Mouse (Mus musculus) embryonic facial prominence, embryonic 14.5 days (tissue): Measurements from ENCODE around the gene Gm17364. TPM values are rescaled to one million over a fixed set of nuclear protein-coding genes. Genes with fewer than 3 reads are reported as not detected.

ENCODE experiments used
- ATAC-seq: fragments of 200-750 bp; cut with Nextera tagmentation; 2 replicates; pipeline ENCODE4 v1.8.0; 2017; ENCODE audit warnings: low read depth, moderate number of reproducible peaks, moderate TSS enrichment
- DNase-seq: peaks from one replicate; pipeline ENCODE4 v3.0.0-alpha.2; 2015; ENCODE audit warnings: low spot score
- H3K27ac ChIP-seq: fragments of 300-500 bp; sonication (generic); replicated peaks from 2 replicates; pipeline ENCODE4 v1.5.1; 2014; ENCODE audit warnings: low read depth, mild to moderate bottlenecking, low read length, moderate library complexity
- H3K27me3 ChIP-seq: fragments of 300-500 bp; sonication (generic); replicated peaks from 2 replicates; pipeline ENCODE4 v1.6.1; 2014; ENCODE audit warnings: low read length; ENCODE audit not compliant: control insufficient read depth, insufficient read depth
- H3K36me3 ChIP-seq: fragments of 300-500 bp; sonication (generic); 2 replicates; pipeline ENCODE4 v1.6.1; 2014; ENCODE audit warnings: low read length, mixed read lengths; ENCODE audit not compliant: control insufficient read depth, insufficient read depth
- H3K4me1 ChIP-seq: fragments of 300-500 bp; sonication (generic); 2 replicates; pipeline ENCODE4 v1.6.1; 2014; ENCODE audit warnings: antibody characterized with exemption, low read length; ENCODE audit not compliant: control insufficient read depth, insufficient read depth
- H3K4me2 ChIP-seq: fragments of 300-500 bp; sonication (generic); 2 replicates; pipeline ENCODE4 v1.6.1; 2014; ENCODE audit warnings: low read depth, mild to moderate bottlenecking, low read length, moderate library complexity, mixed read lengths
- H3K4me3 ChIP-seq: fragments of 300-500 bp; sonication (generic); 2 replicates; pipeline ENCODE4 v1.5.1; 2014; ENCODE audit warnings: low read depth, mild to moderate bottlenecking, low read length
- H3K9ac ChIP-seq: fragments of 300-500 bp; sonication (generic); 2 replicates; pipeline ENCODE4 v1.6.1; 2014; ENCODE audit warnings: low read depth, mild to moderate bottlenecking, low read length, moderate library complexity, mixed read lengths
- H3K9me3 ChIP-seq: fragments of 300-500 bp; sonication (generic); 2 replicates; pipeline ENCODE4 v1.6.1; 2016; ENCODE audit warnings: low read length; ENCODE audit not compliant: control insufficient read depth
- WGBS: fragments of 180-500 bp; shearing (Covaris S2); extraction: QIAGEN DNeasy Blood & Tissue Kit; methylation state at CpG from one replicate; pipeline ENCODE4 v1.1.7; 2014; 5-methylcytosine and 5-hydroxymethylcytosine counted together
- polyA plus RNA-seq: library from polyadenylated mRNA; unstranded; fragments of >200 nt; fragmentation: Nextera tagmentation; extraction: Ambion mirVana; gene quantifications from 2 replicates; pipeline ENCODE4 v1.2.1, GENCODE M21; 2014

The Gm17364 gene
- polyA plus RNA-seq, 1 experiment from 2014 or later: not detected

- H3K4me2 ChIP-seq: 0 out of 2 replicates have a peak overlapping the region, but pooled peaks have one; percentile 2
- H3K27ac ChIP-seq: no peak overlapping the region
- H3K36me3 ChIP-seq: no peaks in the 10 kb centered on the region
- H3K4me1 ChIP-seq: peaks cover 8% of the 10 kb centered on the region; the same call in 1 of the 2 replicates
- no peak overlapping the region for H3K4me3 ChIP-seq
- no peak overlapping the region for H3K9ac ChIP-seq
- H3K9me3 ChIP-seq: 0 out of 2 replicates have a peak, but pooled peaks cover 4% of the 10 kb centered on the region
- ATAC-seq: no peak
- no peak for DNase-seq
- WGBS: 57% methylated on average over 6 of the region's 6 CpGs
- H3K27me3 ChIP-seq: no peaks in the 10 kb centered on the region
Measured at GRCm38 (mm10) chr13:41295886-41296285, 22.1 kb upstream of the Gm17364 start.

GRCm38 (mm10) chr13:41293595-41293994 lies 19.8 kb upstream of the Gm17364 start:
- ATAC-seq: no peak
- DNase-seq: no peak
- Histone ChIP-seq H3K4me1 (peaks cover 4% of the 10 kb centered on the region; the same call in 1 of the 2 replicates), H3K27me3 (no peaks in the 10 kb centered on the region), H3K9ac (no peak overlapping the region), H3K27ac (no peak overlapping the region), H3K4me3 (no peak overlapping the region), H3K36me3 (no peaks in the 10 kb centered on the region), H3K4me2 (no peak overlapping the region), H3K9me3 (0 out of 2 replicates have a peak, but pooled peaks cover 4% of the 10 kb centered on the region)
- 41% methylated on average over 5 of the region's 5 CpGs for WGBS

GRCm38 (mm10) chr13:41291466-41291974 lies 17.7 kb upstream of the Gm17364 start:
- ATAC-seq: no peak

GRCm38 (mm10) chr13:41286285-41286684 lies 12.5 kb upstream of the Gm17364 start:
- Histone ChIP-seq H3K4me1 (no peaks in the 10 kb centered on the region), H3K27me3 (no peaks in the 10 kb centered on the region), H3K36me3 (no peaks in the 10 kb centered on the region), H3K9ac (no peak overlapping the region), H3K27ac (no peak overlapping the region), H3K4me2 (no peak overlapping the region), H3K9me3 (0 out of 2 replicates have a peak, but pooled peaks cover 1% of the 10 kb centered on the region), H3K4me3 (no peak overlapping the region)
- no peak for ATAC-seq
- DNase-seq: no peak
- 67% methylated on average over 3 of the region's 3 CpGs for WGBS

More at GRCm38 (mm10) chr13:41291466-41291974, 17.7 kb upstream of the Gm17364 start:
- H3K9me3 ChIP-seq: 0 out of 2 replicates have a peak, but pooled peaks cover 4% of the 10 kb centered on the region
- no peak overlapping the region for H3K9ac ChIP-seq
- peaks cover 4% of the 10 kb centered on the region; the same call in 1 of the 2 replicates for H3K4me1 ChIP-seq
- H3K4me2 ChIP-seq: no peak overlapping the region
- no peak overlapping the region for H3K27ac ChIP-seq
- no peak for DNase-seq
- 80% methylated on average over 4 of the region's 4 CpGs for WGBS
- H3K27me3 ChIP-seq: no peaks in the 10 kb centered on the region
- no peaks in the 10 kb centered on the region for H3K36me3 ChIP-seq
- no peak overlapping the region for H3K4me3 ChIP-seq

GRCm38 (mm10) chr13:41285448-41285847 lies 11.7 kb upstream of the Gm17364 start:
- Histone ChIP-seq H3K27me3 (no peaks in the 10 kb centered on the region), H3K27ac (no peak overlapping the region), H3K4me1 (no peaks in the 10 kb centered on the region), H3K4me2 (no peak overlapping the region), H3K9me3 (no peaks in the 10 kb centered on the region), H3K36me3 (no peaks in the 10 kb centered on the region), H3K9ac (no peak overlapping the region), H3K4me3 (no peak overlapping the region)
- DNase-seq (no peak), ATAC-seq (no peak)
- 61% methylated on average over 4 of the region's 4 CpGs for WGBS

GRCm38 (mm10) chr13:41283256-41283655 lies 9.5 kb upstream of the Gm17364 start:
- Histone ChIP-seq H3K27me3 (no peaks in the 10 kb centered on the region), H3K9me3 (no peaks in the 10 kb centered on the region), H3K9ac (no peak overlapping the region), H3K36me3 (no peaks in the 10 kb centered on the region), H3K27ac (no peak overlapping the region), H3K4me3 (no peak overlapping the region), H3K4me1 (no peaks in the 10 kb centered on the region), H3K4me2 (no peak overlapping the region)
- DNase-seq: peak; percentile 91
- WGBS: 27% methylated on average over 5 of the region's 5 CpGs
- peak; percentile 57; the same call in 1 of the 2 replicates for ATAC-seq

GRCm38 (mm10) chr13:41280696-41281095 lies 6.9 kb upstream of the Gm17364 start:
- no peaks in the 10 kb centered on the region for H3K9me3 ChIP-seq
- no peaks in the 10 kb centered on the region for H3K36me3 ChIP-seq
- no peak overlapping the region for H3K4me2 ChIP-seq
- H3K9ac ChIP-seq: no peak overlapping the region
- no peak for DNase-seq
- no peaks in the 10 kb centered on the region for H3K27me3 ChIP-seq
- 61% methylated on average over 5 of the region's 5 CpGs for WGBS
- no peak for ATAC-seq
- H3K4me3 ChIP-seq: no peak overlapping the region
- no peaks in the 10 kb centered on the region for H3K4me1 ChIP-seq
- no peak overlapping the region for H3K27ac ChIP-seq

GRCm38 (mm10) chr13:41267827-41268408 lies 5.9 kb downstream of the Gm17364 start:
- H3K9me3 ChIP-seq: peaks cover 7% of the 10 kb centered on the region
- H3K27me3 ChIP-seq: no peaks in the 10 kb centered on the region
- H3K4me1 ChIP-seq: no peaks in the 10 kb centered on the region
- DNase-seq (no peak), ATAC-seq (no peak; the same call in 1 of the 2 replicates)
- no peak overlapping the region for H3K4me3 ChIP-seq
- H3K27ac ChIP-seq: no peak overlapping the region
- WGBS: 40% methylated on average over 7 of the region's 7 CpGs
- peaks cover 7% of the 10 kb centered on the region; the same call in 1 of the 2 replicates for H3K36me3 ChIP-seq
- no peak overlapping the region for H3K9ac ChIP-seq
- H3K4me2 ChIP-seq: no peak overlapping the region
